Mouse (Mus musculus): Measurements from ENCODE around the gene Slc22a15.

GRCm38 (mm10) chr3:101925663-101926062 lies 1.4 kb upstream of the Slc22a15 start:
- no peak for TF ChIP-seq CTCF (IDR thresholded peaks at IDR 0.05)
- TF ChIP-seq EP300 (IDR thresholded peaks at IDR 0.05): no peak
